In the genomic region with DNA sequence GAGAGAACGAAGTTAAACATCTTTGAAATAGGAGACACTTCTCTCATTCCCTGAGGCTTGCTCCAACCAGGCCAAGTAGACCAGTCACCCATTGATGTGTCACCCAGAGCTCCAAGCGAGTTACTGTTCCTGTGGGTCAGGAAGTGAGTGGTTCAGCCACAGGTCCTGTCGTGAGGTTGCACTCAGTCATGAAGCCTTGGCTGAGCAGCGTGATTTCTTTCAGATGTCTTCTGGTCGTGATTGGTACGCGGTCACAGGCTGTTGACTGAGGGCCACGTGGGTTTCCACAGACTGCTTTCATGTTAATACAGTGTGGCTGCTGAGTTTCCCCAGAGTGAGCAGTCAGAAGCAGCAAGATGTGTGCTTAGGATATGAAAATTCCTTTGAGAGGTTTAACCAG, we compare ENCODE assay signal across 14 mouse cellular contexts. TPM values are rescaled to one million over a fixed set of nuclear protein-coding genes. Genes with fewer than 3 reads are reported as not detected.
DNase-seq lines count a peak whose midpoint lies in the region; ATAC-seq and TF ChIP-seq lines count a peak whose summit lies in the region.
"Had no signal": no experiment of that assay in that cellular context is flagged by ENCODE, and none has a peak within 500 bp of the region (broad histone marks: within the 10 kb centered on the region; RNA-seq: fewer than 3 reads in every experiment).

No protein-coding gene starts in this region.

- no peak for TF ChIP-seq CTCF in stomach, postnatal 0 days (IDR thresholded peaks at IDR 0.05; ENCODE audit: low read depth)

- no peaks in the 10 kb centered on the region for H3K36me3 ChIP-seq in stomach, postnatal 0 days (ENCODE audit: control insufficient read depth, insufficient read depth, low read length)
- H3K36me3 ChIP-seq: G1E; heart, embryonic 15.5 days; hindbrain, embryonic 12.5 days had no signal

- H3K4me2 ChIP-seq in stomach, postnatal 0 days (replicated peaks; ENCODE audit: low read depth) = no peak overlapping the region
- H3K4me2 ChIP-seq: heart, embryonic 15.5 days; hindbrain, embryonic 12.5 days; midbrain, embryonic 11.5 days had no signal

- no peak overlapping the region for H3K9ac ChIP-seq in stomach, postnatal 0 days (ENCODE audit: low read length)
- H3K9ac ChIP-seq: heart, embryonic 15.5 days; hindbrain, embryonic 12.5 days; liver, embryonic 14.5 days had no signal

- no peaks in the 10 kb centered on the region for H3K4me1 ChIP-seq in stomach, postnatal 0 days (replicated peaks; ENCODE audit: control insufficient read depth, insufficient read depth)

- peak; percentile 48 to 58 for DNase-seq in kidney, postnatal 4 days
- DNase-seq in kidney, postnatal 14 days = no peak
- DNase-seq in Muller cell, postnatal 12 days (ENCODE audit: inconsistent ontology term) = peak; percentile 37
- DNase-seq in fibroblast of lung, adult 2 months (ENCODE audit: low read depth) = peak; percentile 67
- DNase-seq in stomach, postnatal 0 days (ENCODE audit: low spot score) = peak; percentile 25
- DNase-seq in retina, postnatal 1 day = no peak
- DNase-seq: cerebellum, postnatal 36 days; lung, postnatal 10 days had no signal

- H3K9me3 ChIP-seq in stomach, postnatal 0 days (ENCODE audit: control insufficient read depth, low read length) = no peaks in the 10 kb centered on the region
- H3K9me3 ChIP-seq: G1E; heart, embryonic 15.5 days; hindbrain, embryonic 12.5 days had no signal

- H3K27me3 ChIP-seq in stomach, postnatal 0 days (ENCODE audit: control insufficient read depth, insufficient read depth, low read length) = no peaks in the 10 kb centered on the region
- H3K27me3 ChIP-seq: heart, embryonic 15.5 days; hindbrain, embryonic 12.5 days had no signal

- WGBS in stomach, postnatal 0 days = 65% methylated on average over 8 of the region's 8 CpGs

- no peak overlapping the region for H3K4me3 ChIP-seq in stomach, postnatal 0 days (ENCODE audit: low read depth, low read length)
- H3K4me3 ChIP-seq: heart, embryonic 15.5 days; hindbrain, embryonic 12.5 days had no signal

- TF ChIP-seq EP300 in stomach, postnatal 0 days (optimal IDR thresholded peaks at IDR 0.05) = no peak

- peak; percentile 62; the same call in 1 of the 2 replicates for ATAC-seq in stomach, postnatal 0 days (ENCODE audit: low FRiP score, low TSS enrichment)
- no peak for ATAC-seq in erythroblast, adult 5-6 weeks (replicated peaks; ENCODE audit: low FRiP score, poor library complexity, severe bottlenecking)

- H3K27ac ChIP-seq in stomach, postnatal 0 days (replicated peaks) = no peak overlapping the region
- H3K27ac ChIP-seq: heart, embryonic 15.5 days; hindbrain, embryonic 12.5 days; liver, embryonic 14.5 days had no signal

RNA-seq across cellular contexts. Expression of gene Fmnl2, which starts 33.5 kb away (rescaled TPM):
- polyA plus RNA-seq in stomach, postnatal 0 days (2015; fragmentation: Nextera tagmentation; extraction: Ambion mirVana) = 2.6 and 3.0 TPM in 2 replicates
- total RNA-seq in erythroblast, adult 5-6 weeks (2015; ENCODE audit: low replicate concordance) = 2.1 and 6.5 TPM in 2 replicates
- total RNA-seq in erythroblast, adult 5-6 weeks (2017; ENCODE audit: low replicate concordance) = 3.1 and 4.0 TPM in 2 replicates
- total RNA-seq: G1E had no signal
- polyA plus RNA-seq: G1E had no signal

Comparison
In these comparisons a context has a peak if more than half of its experiments do, and no peak if none do; other contexts are left out.
1. DNase-seq: peak in kidney, postnatal 4 days (2 of 2), Muller cell, postnatal 12 days (single experiment), fibroblast of lung, adult 2 months (single experiment) and stomach, postnatal 0 days (single experiment); none in kidney, postnatal 14 days (single experiment) and retina, postnatal 1 day (single experiment).